Mouse (Mus musculus) kidney, adult 9 months (tissue): ENCODE data around the gene Ccnd3.
A peak's percentile ranks its signal among the peaks of the same experiment; 100 is the strongest.

Source experiments
- DNase-seq: peaks from one replicate; pipeline ENCODE4 v3.0.0; 2022

The Ccnd3 gene

DNA sequence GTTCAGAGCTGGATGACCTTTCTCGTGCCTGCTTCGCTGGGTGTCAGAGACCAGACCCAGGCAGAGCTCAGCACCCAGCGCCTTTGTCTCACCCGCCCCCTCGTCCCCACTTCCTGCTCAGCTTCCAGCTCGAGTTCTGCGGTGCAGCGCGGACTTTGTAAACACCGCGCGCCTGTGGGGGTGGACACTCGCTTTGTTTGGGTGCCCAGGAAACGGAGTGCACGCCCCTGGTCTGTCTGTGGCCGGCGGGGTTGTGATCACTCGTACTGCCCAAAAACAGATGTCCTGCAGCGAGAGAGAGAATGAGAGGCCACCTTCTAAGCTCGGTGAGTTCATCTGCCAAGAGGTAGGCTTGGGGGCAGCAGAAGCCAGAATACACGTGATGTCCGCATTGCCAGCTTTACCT, at the start of gene Ccnd3:
Gene Ccnd3 (plus strand): TSS at position 111 of the 406 bp plus-strand sequence.
- DNase-seq, result peak; percentile 82

DNA sequence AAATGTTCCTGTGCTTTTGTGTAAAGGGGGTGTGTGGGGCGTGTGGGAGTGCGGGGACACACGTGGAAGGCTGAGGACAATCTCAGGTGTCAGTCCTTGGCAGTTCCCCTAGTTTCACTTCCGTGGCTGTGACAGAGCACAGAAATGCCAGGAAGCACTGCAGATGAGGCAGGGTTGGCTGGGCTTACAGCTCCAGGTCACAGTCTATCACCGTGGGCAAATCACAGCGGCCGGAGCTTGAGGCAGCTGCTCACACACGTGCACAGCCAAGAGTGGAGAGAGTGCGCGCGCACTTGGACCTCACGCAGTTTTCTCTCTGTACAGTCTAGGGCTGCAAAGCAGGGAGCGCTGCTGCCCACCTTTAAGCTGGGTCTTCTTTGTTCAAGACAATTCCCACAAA, 46.5 kb upstream of the Ccnd3 start:
- no peak for DNase-seq

DNA sequence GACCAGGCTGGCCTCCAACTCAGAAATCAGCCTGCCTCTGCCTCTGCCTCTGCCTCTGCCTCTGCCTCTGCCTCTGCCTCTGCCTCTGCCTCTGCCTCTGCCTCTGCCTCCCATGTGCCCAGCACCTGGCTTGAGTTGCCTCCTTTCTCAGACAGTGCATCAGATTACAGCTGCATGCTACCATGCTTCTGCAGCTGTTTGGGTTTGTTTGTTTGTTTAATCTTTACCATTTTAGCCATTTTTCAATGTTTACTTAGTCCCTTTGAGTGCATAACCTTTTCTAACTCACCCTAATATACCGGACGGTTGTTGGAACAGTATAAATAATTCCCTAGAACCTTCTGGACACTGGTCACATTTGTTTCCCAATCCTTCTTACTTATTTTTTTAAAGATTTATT, 45.9 kb upstream of the Ccnd3 start:
- DNase-seq, result no peak

DNA sequence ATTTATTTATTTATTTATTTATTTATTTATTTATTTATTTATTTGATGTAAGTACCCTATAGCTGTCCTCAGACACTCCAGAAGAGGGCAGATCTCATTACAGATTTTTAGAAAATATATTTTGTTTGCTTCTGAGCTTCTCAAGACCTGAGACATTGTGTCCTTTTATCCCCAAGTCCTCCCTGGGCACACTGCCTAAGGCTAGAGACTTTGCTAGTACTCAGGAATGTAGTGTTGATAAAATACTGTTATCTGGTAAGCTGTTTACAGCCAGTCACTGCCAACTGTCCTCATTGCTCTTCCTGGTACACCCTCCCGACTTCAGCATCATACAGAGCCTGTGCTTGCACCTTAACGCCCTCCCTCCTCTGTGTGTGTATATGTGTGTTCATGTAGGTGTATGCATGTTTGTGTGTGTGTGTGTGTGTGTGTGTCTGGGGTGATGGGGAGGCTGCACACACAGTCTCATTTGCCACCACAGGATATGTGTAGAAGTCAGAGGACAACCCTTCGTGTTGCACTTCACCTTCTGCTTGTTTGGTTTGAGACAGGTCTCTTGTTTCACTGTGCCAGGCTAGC, 45.4 kb upstream of the Ccnd3 start:
- no peak for DNase-seq

DNA sequence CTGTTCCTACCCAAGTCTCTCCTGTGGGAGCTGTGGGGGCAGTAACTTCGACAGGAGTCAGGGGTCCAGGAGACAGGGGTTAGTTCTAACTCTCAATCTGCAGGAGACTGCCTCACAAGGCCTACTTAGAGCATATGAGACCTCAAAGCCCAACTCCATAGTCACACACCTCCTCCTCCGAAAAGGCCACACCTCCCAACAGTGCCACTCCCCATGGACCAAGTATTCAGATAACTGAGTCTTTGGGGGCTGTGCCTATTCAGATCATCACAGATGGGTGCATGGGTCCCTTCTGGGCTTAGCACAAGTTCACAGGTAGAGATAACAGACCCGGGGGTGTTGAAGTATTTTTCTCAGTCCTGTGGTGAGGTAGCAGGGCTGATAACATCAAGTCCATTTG, 43.2 kb upstream of the Ccnd3 start:
- no peak for DNase-seq

DNA sequence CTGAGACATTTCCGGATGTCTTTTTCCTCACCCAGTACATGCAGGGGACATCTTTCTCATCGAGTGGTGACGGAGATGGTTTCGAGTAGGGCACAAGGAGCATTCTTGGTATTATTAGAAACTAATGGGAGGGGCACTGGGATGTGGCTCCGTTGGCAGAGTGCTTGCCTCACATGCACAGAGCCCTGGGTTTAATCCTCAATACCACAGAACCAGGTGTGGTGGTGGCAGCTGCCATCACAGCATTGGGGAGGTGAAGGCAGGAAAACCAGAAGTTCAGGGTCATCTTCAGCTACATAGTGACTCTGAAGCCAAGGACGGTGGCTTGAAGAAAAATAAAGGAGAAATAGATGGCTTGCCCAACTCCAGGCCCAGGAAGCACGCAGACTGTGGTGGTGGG, 42.6 kb upstream of the Ccnd3 start:
- no peak for DNase-seq

DNA sequence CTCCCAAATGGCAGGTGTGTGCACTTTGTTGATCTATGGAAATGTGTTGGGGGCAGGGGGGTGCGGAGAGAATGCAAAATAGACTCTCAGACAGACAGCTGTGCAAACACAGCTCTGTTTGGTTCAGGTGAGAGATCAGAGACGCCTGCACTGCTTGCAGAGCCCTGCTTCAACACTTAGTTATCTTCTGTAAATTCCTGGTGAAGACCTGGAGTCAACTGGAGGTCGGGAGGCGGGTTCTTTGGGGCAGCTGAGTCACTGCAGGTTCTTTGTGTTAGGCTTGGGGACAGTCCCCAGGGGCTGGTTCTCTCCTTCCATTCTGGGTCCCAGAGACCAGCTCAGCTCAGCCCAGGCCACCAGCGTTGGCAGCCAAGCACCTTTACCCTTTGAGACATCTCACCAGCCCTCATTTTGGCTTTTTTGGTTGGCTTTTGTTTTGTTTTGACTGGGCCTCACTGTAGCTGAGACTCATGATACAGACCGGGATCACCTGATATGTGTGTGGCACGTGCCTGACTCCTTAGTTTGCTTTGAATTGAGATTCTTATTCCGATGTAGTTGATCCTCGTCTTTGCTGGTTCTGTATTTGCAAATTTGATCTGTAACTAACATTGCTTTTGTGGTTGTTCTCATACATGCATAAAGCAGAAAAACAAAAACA, 42.0 kb upstream of the Ccnd3 start:
- no peak for DNase-seq

DNA sequence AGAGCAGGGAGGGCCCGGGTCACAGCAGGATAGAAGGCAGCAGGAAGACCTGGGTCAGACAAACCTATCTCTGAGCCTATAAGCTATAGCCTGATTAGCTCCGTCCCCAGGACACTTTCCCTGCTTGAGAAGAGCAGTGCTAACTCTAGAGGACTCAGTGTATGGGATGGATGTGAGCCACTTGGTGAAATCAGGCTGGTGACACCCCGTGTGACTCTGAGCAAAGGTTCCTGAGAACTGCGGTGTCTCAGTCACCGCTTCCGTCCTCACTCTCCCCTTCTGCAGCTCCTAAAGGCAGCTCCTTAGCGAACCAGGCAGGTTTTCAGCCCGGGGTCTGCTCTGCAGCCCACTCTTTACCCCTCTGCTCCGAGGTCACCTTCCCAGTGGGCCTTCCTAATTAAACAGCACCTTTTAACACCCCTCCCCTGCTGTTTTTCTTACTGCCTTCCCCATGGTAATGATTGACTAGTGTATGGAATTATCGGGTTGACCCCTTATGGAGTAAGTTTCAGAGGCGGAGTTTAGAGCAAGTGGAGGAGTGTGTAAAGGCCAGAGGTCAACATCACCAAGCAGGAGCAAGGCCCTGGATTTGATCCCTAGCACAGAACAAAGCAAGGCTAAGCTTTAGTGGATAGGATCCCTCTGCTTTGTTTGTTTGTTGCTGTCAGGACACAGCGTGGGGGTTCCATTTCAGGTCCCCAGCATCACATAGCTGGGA, 40.4 kb upstream of the Ccnd3 start:
- DNase-seq, result no peak

DNA sequence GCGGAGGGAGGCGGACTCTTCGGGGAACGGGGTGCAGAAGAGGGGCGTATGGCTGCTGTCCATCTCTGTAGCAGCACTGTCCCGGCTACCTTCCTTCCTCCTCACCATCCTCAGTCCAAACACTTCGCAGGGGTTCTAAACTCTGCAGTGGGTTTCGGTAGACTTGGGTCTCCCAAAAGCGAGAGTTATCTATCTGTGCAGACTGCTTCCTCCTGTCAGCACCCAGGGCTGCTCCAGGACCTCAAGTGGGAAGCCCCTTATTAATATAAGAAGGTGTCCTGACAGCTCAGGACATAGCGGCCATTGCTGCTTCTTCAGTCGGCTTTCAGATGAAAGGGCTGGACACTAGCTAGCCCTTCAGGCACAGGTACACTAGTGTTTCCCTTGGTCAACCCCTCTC, 39.8 kb upstream of the Ccnd3 start:
- no peak for DNase-seq

DNA sequence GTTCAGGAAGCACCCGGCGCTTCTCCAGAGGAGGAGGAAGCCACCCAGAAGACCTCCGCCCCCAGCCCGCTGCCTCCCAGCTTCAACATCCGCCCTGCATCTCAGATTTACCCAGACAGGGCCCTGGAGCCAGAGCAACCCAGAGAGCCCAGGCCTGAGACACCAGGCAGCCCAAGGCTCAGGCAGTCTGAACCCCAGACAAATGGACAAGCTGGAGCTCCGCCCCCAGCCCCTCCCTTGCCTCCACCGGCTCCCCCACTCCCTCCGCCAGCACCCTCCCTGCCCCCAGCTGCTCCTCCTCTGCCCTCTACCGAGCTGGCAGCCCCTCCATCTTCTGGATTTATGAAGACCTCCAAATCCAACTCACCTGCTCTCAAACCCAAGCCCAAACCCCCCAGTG, 38.6 kb upstream of the Ccnd3 start:
- DNase-seq, result no peak

DNA sequence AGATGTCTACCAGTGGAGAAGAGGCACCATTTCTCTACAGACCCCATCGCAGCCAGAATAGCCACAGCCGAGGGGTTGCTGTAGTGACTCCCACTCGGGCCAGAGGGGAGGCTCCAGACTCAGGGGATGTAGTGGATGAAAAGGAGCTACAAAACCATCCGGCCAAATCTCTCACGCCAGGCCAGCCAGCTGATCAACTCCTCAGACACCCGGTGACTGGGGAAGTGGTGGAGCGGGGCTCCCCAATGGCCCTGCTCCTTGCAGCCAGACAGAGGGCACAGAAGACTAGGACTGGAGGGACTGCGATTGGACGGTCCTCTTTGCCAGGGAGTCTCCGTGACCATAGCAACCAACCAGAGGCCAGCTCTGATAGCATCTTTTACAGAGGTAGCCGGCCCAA, 37.2 kb upstream of the Ccnd3 start:
- no peak for DNase-seq

DNA sequence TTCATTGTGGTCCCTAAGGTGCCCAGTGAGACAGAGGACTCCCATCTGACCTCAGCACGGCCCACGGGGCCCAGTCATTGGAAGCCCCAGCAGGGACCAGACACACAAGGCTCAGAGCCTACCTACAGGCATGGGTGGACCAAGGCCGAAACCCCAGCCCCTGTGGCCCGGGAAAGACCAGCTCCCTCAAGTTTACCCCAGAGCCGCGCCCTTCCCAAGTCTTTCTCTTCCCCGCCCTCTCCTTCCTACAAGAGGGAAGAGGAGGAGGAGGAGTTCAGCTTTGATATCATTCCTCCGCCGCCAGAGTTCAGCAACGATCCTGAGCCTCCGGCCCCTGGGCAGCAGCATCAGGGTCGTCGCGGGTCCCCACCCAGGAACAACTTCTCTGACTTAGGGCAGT, 36.8 kb upstream of the Ccnd3 start:
- no peak for DNase-seq

DNA sequence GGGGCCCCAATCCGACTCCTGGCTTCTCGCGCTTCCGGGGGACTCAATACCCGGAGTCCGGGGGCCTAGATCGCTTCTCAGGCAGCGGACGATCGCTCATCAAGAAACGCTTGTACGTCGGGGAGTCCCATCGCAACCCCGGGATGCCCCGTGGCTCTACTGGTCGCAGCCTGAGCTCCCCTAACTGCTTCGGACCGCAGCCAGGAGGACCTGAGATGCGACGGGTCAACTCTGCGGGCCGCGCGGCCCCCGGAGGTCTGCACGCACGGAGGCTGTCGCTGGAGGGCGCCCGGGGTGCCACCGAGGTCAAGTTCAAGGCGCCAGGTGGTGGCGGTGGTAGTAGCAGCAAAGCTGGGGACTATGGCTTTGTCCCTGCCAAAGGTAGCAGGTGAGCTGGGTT, 36.4 kb upstream of the Ccnd3 start:
- no peak for DNase-seq

DNA sequence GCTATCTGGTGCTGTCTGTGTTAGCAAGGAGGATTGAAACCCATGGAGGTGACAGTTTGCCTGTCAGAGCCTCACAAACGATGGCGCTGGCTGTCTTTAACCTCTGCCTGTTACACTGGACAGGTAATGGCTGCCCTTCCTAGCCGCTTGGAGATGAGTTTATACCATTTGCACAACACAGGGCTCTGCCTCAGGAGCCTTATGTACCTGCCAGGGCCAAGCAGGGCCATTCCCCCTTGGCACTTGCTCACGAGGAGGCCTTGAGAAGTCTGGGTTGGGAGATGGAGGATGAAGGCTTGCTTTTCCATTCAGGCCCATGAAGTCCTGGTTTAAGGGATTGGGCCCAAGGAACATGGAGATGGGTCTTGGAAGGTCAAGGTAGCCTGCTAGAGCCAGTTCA, 35.2 kb upstream of the Ccnd3 start:
- DNase-seq, result no peak

DNA sequence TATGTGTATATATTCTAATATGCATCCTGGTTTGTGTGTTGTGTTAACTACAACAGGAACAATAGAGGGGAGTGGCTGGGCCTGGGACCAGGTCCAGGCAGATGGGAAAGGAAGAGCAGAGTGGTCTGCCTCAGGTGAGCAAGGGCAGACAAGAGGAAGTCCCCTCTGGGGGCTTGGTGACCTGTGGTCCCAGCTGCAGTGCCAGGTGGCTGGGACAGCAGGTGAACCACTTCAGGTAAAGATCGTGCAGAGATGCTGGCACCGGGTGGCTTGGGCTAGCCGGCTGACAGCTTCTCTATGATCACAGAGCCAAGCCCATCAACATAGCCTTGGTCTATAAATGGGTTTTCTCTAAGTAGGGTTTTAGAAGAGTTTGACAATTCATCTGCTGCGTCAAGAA, 34.7 kb upstream of the Ccnd3 start:
- DNase-seq, result no peak

DNA sequence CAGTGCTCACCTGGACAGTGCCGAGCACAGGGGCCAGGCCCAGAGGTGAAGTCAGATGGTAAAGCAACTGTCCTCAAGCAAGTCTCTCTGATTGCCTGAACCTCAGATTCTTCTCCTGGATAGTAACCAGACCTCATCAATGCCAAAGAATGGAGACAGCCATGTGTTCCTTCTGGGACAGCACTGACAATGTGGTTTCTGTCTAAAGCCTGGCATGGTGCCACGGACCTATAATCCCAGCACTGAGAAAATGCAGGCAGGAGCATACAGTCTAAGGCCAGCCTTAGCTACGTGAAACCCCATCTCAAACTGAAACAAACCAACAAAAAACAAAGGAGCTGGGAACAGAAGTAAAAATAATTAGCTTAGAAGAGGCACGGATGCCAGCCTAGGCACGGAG, 34.2 kb upstream of the Ccnd3 start:
- no peak for DNase-seq

DNA sequence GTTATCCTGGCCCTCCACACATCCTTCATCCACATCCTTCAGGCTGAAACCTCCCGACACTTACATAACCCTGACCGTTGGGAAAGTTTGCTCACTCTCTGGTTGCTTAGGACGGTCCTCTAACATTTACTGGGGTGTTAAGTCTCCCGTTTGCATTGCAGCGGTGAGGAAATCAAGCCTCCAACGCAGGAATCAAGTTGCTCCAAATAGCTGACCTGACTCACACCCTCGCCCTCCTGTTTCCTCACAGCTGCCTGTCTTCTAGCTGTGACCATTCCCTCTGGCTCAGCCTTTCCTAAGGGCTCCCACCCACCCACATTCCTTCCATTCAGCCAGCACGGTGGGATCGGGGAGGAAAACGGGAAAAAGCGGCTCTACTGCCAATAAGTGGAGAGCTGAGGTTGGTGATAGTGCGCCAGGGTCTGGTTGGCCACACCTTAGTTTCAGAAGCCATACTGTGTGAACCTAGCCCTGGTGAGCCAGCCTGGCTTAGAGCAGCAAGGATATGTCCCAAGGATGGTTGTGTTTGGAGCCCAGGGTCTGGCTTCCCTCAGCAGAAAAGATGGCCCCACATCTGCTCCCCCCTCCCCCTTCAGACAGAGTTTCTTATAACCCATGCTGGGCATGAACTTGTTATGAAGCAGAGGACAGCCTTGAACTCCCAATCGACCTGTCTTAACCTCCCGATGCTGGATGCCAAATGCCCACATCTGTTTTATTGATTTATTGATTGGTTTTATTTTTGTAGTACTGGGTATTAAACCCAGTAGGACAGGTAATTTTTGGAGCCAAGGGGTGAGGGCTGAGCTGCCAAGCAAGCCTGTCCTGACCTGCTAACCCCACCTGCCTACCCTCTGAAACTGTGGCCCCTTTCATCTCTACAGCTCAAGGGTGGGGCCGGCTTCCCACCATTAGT, 32.2 kb upstream of the Ccnd3 start:
- DNase-seq, result no peak

DNA sequence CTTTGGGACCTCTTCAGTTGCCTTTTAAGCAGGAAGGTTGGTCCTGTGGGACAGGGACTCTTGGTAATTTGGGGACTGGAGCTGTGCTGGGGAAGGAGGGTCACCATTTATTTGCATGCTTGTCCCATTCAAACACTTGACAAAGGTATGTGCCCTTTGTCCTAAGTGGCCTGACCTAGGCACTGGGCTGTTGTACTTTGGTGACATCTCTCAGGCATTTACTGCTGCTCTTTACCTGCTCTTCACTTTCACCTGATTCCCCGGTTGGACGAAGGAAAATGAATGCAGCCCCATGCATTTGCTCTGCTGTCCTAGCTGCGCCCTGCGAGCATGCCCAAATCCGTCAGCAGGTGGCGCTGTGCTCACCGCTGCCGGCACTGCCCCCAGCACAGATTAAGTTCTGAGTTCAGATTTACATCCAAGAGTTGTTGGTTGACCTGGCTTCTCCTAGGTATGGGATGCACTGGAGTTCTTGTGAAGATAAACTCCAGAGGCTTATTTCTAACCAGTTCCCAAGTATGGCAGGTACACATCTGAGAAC, 31.3 kb upstream of the Ccnd3 start:
- peak; percentile 56 for DNase-seq

DNA sequence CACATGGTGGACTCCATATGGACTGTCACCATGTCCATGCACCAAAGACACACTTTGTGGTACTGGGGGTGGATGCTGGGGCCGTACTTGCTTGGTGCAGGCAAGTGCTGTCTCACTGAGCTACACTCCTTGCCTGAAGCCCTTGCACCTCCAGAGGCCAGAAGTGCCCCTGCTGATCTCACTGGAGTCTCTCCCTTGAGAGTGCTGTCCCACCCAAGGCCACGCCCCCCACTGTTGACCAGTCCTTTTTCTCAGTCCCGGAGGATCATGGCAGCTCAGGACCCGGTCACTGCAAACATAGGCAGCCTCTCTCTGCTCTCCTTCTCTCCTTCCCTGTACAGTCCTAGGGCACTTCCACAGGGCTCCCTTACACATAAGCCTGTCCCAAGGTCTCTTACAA, 30.6 kb upstream of the Ccnd3 start:
- DNase-seq, result no peak

DNA sequence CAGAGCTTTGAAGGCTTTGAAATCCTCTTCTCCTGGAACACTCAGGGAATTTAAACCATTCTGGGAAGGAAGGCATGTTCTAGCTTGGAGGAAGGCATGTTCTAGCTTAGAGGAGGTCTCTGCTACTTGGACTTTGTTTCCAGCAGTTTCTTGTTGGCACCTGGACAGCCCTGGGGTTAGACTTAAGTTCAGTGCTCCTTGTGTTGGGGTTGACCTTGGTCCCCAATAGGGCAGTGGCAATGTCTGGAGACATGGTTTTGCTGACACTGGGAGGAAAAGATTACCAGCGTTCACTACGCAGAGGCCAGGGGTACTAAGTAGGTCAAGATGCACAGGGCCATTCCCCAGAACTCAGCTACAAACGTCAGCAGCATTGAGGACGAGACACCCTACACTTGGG, 29.7 kb upstream of the Ccnd3 start:
- peak; percentile 86 for DNase-seq

DNA sequence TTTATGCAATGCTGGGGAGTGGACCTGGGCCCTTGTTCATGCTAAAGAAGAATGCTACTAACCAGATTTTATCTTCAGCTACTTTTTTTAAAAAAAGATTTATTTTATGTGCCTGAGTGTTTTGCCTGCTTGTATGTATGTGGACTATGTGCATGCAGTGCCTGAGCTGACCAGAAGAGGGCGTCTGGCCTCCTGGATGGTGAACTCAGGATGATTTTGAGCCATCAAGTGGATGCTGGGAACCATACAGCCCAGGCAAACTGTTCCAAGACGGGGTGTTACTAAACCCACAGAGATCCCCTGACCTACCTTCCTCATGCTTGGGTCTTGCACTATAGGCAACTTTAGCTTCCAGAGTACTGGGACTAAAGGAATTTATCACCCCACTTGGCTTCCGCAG, 29.1 kb upstream of the Ccnd3 start:
- no peak for DNase-seq

DNA sequence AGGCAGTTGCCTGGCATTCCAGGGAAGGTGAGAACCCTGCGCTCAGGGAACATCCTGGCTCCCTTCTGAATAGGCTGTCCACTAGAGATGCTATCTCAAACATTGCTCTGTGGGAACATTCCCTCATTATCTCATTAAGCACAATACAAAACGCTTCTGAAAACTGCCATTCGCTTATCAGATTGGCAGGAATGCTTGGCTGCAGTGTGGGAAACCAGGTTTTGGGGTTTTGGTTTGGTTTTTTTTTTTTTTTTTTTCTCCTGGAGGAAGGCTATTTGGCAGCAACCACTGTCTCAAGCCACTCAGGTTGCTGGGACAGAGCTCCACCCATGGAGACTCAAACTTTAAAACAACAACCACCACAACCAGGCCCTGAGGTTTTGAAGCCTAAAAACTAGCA, 25.0 kb upstream of the Ccnd3 start:
- DNase-seq, result no peak

DNA sequence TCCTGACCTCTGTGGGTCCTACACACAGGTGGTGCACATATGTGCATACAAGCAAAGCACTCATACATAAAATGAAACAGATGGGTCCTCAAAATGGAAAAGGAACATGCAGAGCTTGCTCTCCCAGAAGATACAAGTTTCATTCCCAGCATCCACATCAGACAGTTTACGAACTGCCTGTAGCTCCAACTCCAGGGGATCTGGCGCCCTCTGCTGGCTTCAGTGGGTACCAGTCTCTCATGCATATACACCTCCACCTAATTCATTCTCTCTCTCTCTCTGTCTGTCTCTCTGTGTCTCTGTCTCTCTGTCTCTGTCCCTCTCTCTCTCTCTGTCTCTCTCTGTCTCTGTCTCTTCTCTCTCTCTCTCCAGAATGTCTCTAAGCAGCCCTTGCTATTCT, 22.4 kb upstream of the Ccnd3 start:
- DNase-seq, result peak; percentile 82
